Mouse (Mus musculus) kidney, embryonic 15.5 days (tissue): ENCODE data around the gene Ren1. TPM values are rescaled to one million over a fixed set of nuclear protein-coding genes. Genes with fewer than 3 reads are reported as not detected.

ENCODE experiments used
- ATAC-seq: fragments of 200-750 bp; cut with Nextera tagmentation; replicated peaks from 2 replicates; pipeline ENCODE4 v1.8.0; 2017; ENCODE audit warnings: moderate TSS enrichment; ENCODE audit not compliant: low FRiP score
- H3K27ac ChIP-seq: fragments of 300-500 bp; sonication (generic); 2 replicates; pipeline ENCODE4 v1.5.1; 2015; ENCODE audit warnings: mild to moderate bottlenecking, inconsistent platforms
- H3K27me3 ChIP-seq: fragments of 300-500 bp; sonication (generic); 2 replicates; pipeline ENCODE4 v1.6.1; 2015; ENCODE audit warnings: inconsistent platforms
- H3K36me3 ChIP-seq: fragments of 300-500 bp; sonication (generic); 2 replicates; pipeline ENCODE4 v1.6.1; 2015; ENCODE audit warnings: inconsistent platforms
- H3K4me1 ChIP-seq: fragments of 300-500 bp; sonication (generic); 2 replicates; pipeline ENCODE4 v1.6.1; 2015; ENCODE audit warnings: inconsistent platforms
- H3K4me2 ChIP-seq: fragments of 300-500 bp; sonication (generic); 2 replicates; pipeline ENCODE4 v1.6.1; 2015; ENCODE audit warnings: moderate library complexity, mild to moderate bottlenecking, inconsistent platforms
- H3K4me3 ChIP-seq: fragments of 300-500 bp; sonication (generic); replicated peaks from 2 replicates; pipeline ENCODE4 v1.5.1; 2015; ENCODE audit warnings: mild to moderate bottlenecking, inconsistent platforms
- H3K9ac ChIP-seq: fragments of 300-500 bp; sonication (generic); 2 replicates; pipeline ENCODE4 v1.6.1; 2015; ENCODE audit warnings: mild to moderate bottlenecking, inconsistent platforms
- H3K9me3 ChIP-seq: fragments of 300-500 bp; sonication (generic); replicated peaks from 2 replicates; pipeline ENCODE4 v1.6.1; 2016; ENCODE audit warnings: inconsistent platforms
- WGBS: fragments of 180-500 bp; shearing (Covaris S2); methylation state at CpG from one replicate; pipeline ENCODE4 v1.1.7; 2015; ENCODE audit warnings: mixed read lengths; 5-methylcytosine and 5-hydroxymethylcytosine counted together
- polyA plus RNA-seq: library from polyadenylated mRNA; unstranded; fragments of >200 nt; fragmentation: Nextera tagmentation; extraction: Ambion mirVana; gene quantifications from 2 replicates; pipeline ENCODE4 v1.2.1, GENCODE M21; 2015

The Ren1 gene
- polyA plus RNA-seq, 1 experiment from 2014 or later, result 332 TPM

GRCm38 (mm10) chr1:133364890-133365289 is 14.6 kb downstream of the Ren1 start:
- H3K27ac ChIP-seq, result no peak overlapping the region
- no peaks in the 10 kb centered on the region for H3K36me3 ChIP-seq
- WGBS, result 67% methylated on average over 2 of the region's 2 CpGs
- H3K4me2 ChIP-seq, result no peak overlapping the region
- ATAC-seq, result no peak
- no peak overlapping the region for H3K4me3 ChIP-seq
- H3K9me3 ChIP-seq, result no peaks in the 10 kb centered on the region
- H3K4me1 ChIP-seq, result peaks cover 29% of the 10 kb centered on the region
- no peak overlapping the region for H3K9ac ChIP-seq
- H3K27me3 ChIP-seq, result peaks cover 32% of the 10 kb centered on the region

- ATAC-seq, result no peak
These were observed 16.8 kb downstream of the Ren1 start for GRCm38 (mm10) chr1:133366951-133367605.

GRCm38 (mm10) chr1:133367606-133368488 is 17.5 kb downstream of the Ren1 start:
- Histone ChIP-seq H3K27me3 (peaks cover 29% of the 10 kb centered on the region), H3K9ac (no peak overlapping the region), H3K4me2 (peak overlapping the region; percentile 1; the same call in 1 of the 2 replicates), H3K9me3 (no peaks in the 10 kb centered on the region), H3K36me3 (no peaks in the 10 kb centered on the region), H3K27ac (no peak overlapping the region), H3K4me3 (no peak overlapping the region), H3K4me1 (peaks cover 32% of the 10 kb centered on the region)
- 15% methylated on average over 11 of the region's 11 CpGs for WGBS
- no peak for ATAC-seq

More at GRCm38 (mm10) chr1:133366951-133367605, 16.8 kb downstream of the Ren1 start:
- H3K27me3 ChIP-seq, result peaks cover 29% of the 10 kb centered on the region
- 40% methylated on average over 10 of the region's 10 CpGs for WGBS
- H3K36me3 ChIP-seq, result no peaks in the 10 kb centered on the region
- H3K9ac ChIP-seq, result no peak overlapping the region
- no peaks in the 10 kb centered on the region for H3K9me3 ChIP-seq
- H3K4me3 ChIP-seq, result no peak overlapping the region
- H3K27ac ChIP-seq, result no peak overlapping the region
- peaks cover 30% of the 10 kb centered on the region for H3K4me1 ChIP-seq
- no peak overlapping the region for H3K4me2 ChIP-seq

DNA sequence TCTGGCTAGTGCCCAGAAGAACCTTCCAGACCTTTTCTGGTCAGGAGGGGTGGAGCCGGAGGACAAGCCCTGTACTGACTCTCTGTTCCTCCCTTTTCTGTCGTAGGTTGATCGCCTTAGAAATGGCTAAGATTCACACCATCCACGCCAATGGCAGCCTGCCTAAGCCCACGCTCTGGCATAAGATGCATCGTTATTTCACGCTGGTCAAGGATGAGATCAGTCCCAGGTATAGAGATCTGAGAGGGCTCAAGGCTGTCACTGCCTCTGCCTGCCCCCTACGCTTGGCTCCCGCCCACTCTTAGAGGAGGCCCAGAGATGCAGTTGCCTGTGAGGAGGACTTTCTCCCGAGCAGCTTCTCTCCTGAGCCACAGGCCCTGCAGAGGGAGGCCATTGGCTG is 18.3 kb downstream of the Ren1 start:
- H3K27me3 ChIP-seq, result peaks cover 29% of the 10 kb centered on the region
- peaks cover 30% of the 10 kb centered on the region for H3K4me1 ChIP-seq
- no peak for ATAC-seq
- no peak overlapping the region for H3K27ac ChIP-seq
- no peak overlapping the region for H3K4me3 ChIP-seq
- no peak overlapping the region for H3K9ac ChIP-seq
- 60% methylated on average over 10 of the region's 10 CpGs for WGBS
- H3K4me2 ChIP-seq, result no peak overlapping the region
- H3K36me3 ChIP-seq, result no peaks in the 10 kb centered on the region
- no peaks in the 10 kb centered on the region for H3K9me3 ChIP-seq

DNA sequence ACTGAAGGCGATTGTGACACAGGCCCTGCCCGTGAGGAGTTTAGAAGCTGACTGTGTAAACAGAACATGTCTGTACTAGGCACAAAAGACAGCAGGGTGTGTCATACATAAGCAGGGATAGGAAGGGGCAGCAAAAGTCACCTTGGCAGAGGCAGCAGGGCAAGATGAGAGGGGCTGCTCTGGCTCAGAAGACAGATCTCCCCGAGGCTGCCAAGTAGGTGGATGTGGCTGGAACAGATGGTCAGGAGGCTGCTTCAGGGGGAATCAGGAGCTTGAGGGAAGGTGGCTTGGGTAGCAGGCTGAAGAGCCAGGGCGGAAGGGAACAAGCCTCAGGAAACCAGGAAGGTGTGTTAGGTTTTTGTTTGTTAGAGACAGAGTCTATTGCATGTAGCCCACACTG is 20.0 kb downstream of the Ren1 start:
- Histone ChIP-seq H3K4me2 (no peak overlapping the region), H3K27me3 (peaks cover 12% of the 10 kb centered on the region), H3K4me3 (no peak overlapping the region), H3K9ac (no peak overlapping the region), H3K9me3 (no peaks in the 10 kb centered on the region), H3K36me3 (no peaks in the 10 kb centered on the region), H3K4me1 (peaks cover 20% of the 10 kb centered on the region), H3K27ac (no peak overlapping the region)
- ATAC-seq, result no peak
- WGBS, result 67% methylated on average over 4 of the region's 4 CpGs

DNA sequence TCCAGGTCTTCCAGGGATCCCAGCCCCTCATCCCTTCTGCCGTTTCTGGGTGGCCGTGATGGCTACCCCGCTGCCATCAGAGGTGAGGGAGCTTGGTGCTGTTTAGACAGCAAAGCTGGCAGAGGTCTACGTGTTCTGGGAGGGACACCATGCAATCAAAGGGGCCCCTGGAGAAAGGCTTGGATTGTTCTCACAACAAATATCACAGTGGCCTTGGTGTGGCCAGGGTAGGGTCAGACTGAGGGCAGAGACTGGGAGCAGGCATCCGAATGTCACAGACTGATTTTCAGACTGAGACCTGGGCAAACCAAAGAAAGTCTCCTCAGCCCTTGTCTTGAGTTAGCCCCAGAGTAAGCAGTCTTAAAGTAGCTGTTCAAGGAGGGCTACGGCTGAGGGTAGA is 21.1 kb downstream of the Ren1 start:
- no peak overlapping the region for H3K9ac ChIP-seq
- H3K27ac ChIP-seq, result no peak overlapping the region
- H3K4me1 ChIP-seq, result peaks cover 20% of the 10 kb centered on the region
- ATAC-seq, result no peak
- peaks cover 3% of the 10 kb centered on the region; the same call in 1 of the 2 replicates for H3K27me3 ChIP-seq
- no peaks in the 10 kb centered on the region for H3K9me3 ChIP-seq
- H3K4me2 ChIP-seq, result no peak overlapping the region
- WGBS, result 79% methylated on average over 6 of the region's 6 CpGs
- H3K36me3 ChIP-seq, result no peaks in the 10 kb centered on the region
- H3K4me3 ChIP-seq, result no peak overlapping the region

GRCm38 (mm10) chr1:133372113-133372512 is 21.8 kb downstream of the Ren1 start:
- Histone ChIP-seq H3K4me1 (peaks cover 20% of the 10 kb centered on the region), H3K36me3 (no peaks in the 10 kb centered on the region), H3K4me2 (no peak overlapping the region), H3K27me3 (no peaks in the 10 kb centered on the region), H3K4me3 (no peak overlapping the region), H3K9me3 (no peaks in the 10 kb centered on the region), H3K27ac (no peak overlapping the region), H3K9ac (no peak overlapping the region)
- ATAC-seq, result no peak
- 49% methylated on average over 8 of the region's 8 CpGs for WGBS

GRCm38 (mm10) chr1:133375696-133376346 is 25.5 kb downstream of the Ren1 start:
- Histone ChIP-seq H3K4me2 (no peak overlapping the region), H3K27me3 (no peaks in the 10 kb centered on the region), H3K36me3 (no peaks in the 10 kb centered on the region), H3K4me1 (peaks cover 32% of the 10 kb centered on the region), H3K9ac (no peak overlapping the region), H3K9me3 (no peaks in the 10 kb centered on the region), H3K4me3 (no peak overlapping the region), H3K27ac (no peak overlapping the region)
- peak; percentile 59 for ATAC-seq
- WGBS, result 50% methylated on average over 10 of the region's 10 CpGs

- H3K27ac ChIP-seq, result no peak overlapping the region
These were observed 27.2 kb downstream of the Ren1 start for GRCm38 (mm10) chr1:133377547-133377946.

DNA sequence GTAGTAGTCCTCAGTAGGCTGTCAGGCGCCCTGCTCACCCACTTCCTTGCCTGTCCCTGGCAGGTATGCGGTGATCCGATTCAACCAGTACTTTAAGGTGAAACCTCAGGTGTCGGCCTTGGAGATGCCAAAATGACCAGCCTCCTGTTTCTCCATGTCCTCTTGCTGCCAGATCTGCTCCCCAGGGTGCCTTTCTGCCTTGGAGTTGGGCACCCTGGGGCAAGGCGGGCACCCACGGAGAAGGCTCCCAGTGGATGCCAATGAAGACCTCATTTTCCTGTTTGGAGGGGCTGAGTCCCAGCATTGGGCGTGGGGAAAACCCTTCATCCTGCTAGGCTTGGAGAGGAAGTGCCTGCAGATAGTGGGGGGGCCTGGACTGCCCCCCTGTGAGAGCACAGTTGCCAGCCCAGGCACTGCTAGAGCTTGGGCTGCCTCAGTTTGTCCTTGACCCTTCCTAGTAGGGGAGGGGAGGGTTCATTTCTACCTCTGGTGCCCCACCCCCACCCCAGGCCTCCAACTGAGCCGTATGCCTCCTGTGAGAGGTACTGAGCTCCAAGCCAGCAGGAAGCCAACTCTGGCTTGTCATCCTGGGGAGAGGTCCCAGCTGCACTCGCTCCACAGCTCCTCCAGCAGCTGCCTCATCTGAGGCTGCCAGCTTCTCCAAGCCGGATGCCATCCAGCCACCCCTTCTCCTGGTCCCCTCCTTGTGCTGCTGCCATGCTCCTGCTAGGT is 29.1 kb downstream of the Ren1 start:
- H3K9ac ChIP-seq, result no peak overlapping the region
- 68% methylated on average over 10 of the region's 10 CpGs for WGBS
- H3K36me3 ChIP-seq, result peaks cover 16% of the 10 kb centered on the region
- ATAC-seq, result no peak
- H3K4me1 ChIP-seq, result peaks cover 37% of the 10 kb centered on the region
- H3K27me3 ChIP-seq, result no peaks in the 10 kb centered on the region
- no peaks in the 10 kb centered on the region for H3K9me3 ChIP-seq
- peak overlapping the region; percentile 13; the same call in 1 of the 2 replicates for H3K27ac ChIP-seq
- no peak overlapping the region for H3K4me3 ChIP-seq
- no peak overlapping the region for H3K4me2 ChIP-seq

More at GRCm38 (mm10) chr1:133377547-133377946, 27.2 kb downstream of the Ren1 start:
- Histone ChIP-seq H3K4me1 (peaks cover 33% of the 10 kb centered on the region), H3K36me3 (no peaks in the 10 kb centered on the region), H3K4me3 (no peak overlapping the region), H3K27me3 (no peaks in the 10 kb centered on the region), H3K9ac (no peak overlapping the region), H3K4me2 (no peak overlapping the region), H3K9me3 (no peaks in the 10 kb centered on the region)
- no peak for ATAC-seq
- WGBS, result 61% methylated on average over 5 of the region's 5 CpGs

GRCm38 (mm10) chr1:133379986-133380320 is 29.6 kb downstream of the Ren1 start:
- H3K9ac ChIP-seq, result no peak overlapping the region
- peaks cover 37% of the 10 kb centered on the region for H3K4me1 ChIP-seq
- no peak for ATAC-seq
- no peak overlapping the region for H3K4me2 ChIP-seq
- no peaks in the 10 kb centered on the region for H3K9me3 ChIP-seq
- H3K27ac ChIP-seq, result peak overlapping the region; percentile 13; the same call in 1 of the 2 replicates
- no peak overlapping the region for H3K4me3 ChIP-seq
- 73% methylated on average over 3 of the region's 3 CpGs for WGBS
- H3K27me3 ChIP-seq, result no peaks in the 10 kb centered on the region
- peaks cover 22% of the 10 kb centered on the region for H3K36me3 ChIP-seq
